Mouse (Mus musculus) embryo, embryonic 9.5 days (tissue): ENCODE measurements at regions not wholly inside any gene's neighbourhood (a gene's known extent, or its start where the extent isn't known, plus 50 kb on each side); places are given as distances from the start of the nearest gene placed in this dataset.

ENCODE experiments used
- DNase-seq: peaks from one replicate; pipeline ENCODE4 v3.0.0-alpha.2; 2017; ENCODE audit errors: extremely low spot score

GRCm38 (mm10) chr1:34642304-34642893 is 62.9 kb downstream of the Amer3 start:
- peak; percentile 78 for DNase-seq

- no peak for DNase-seq
These were observed 74.6 kb downstream of the Amer3 start for GRCm38 (mm10) chr1:34653963-34654644.

GRCm38 (mm10) chr1:34657481-34657880 is 78.0 kb downstream of the Amer3 start:
- no peak for DNase-seq

- no peak for DNase-seq
These were observed 84.6 kb downstream of the Amer3 start for GRCm38 (mm10) chr1:34663875-34664547.

- no peak for DNase-seq
These were observed 85.5 kb downstream of the Amer3 start for GRCm38 (mm10) chr1:34664816-34665511.

GRCm38 (mm10) chr1:34665512-34665854 is 86.0 kb downstream of the Amer3 start:
- DNase-seq: no peak

- DNase-seq: peak; percentile 22
These were observed 86.8 kb downstream of the Amer3 start for GRCm38 (mm10) chr1:34666226-34666662.

GRCm38 (mm10) chr1:34677105-34677741 is 97.8 kb downstream of the Amer3 start:
- no peak for DNase-seq

- peak; percentile 61 for DNase-seq
These were observed 98.6 kb downstream of the Amer3 start for GRCm38 (mm10) chr1:34677832-34678733.

- no peak for DNase-seq
These were observed 99.2 kb downstream of the Amer3 start for GRCm38 (mm10) chr1:34678734-34679068.

- no peak for DNase-seq
These were observed 107.1 kb downstream of the Amer3 start for GRCm38 (mm10) chr1:34686539-34686938.

- DNase-seq: no peak
These were observed 117.1 kb downstream of the Amer3 start for GRCm38 (mm10) chr1:34696533-34696932.

GRCm38 (mm10) chr1:34700237-34701030 is 121.0 kb downstream of the Amer3 start:
- peak; percentile 65 for DNase-seq

GRCm38 (mm10) chr1:34701436-34701835 is 122.0 kb downstream of the Amer3 start:
- DNase-seq: no peak

GRCm38 (mm10) chr1:34709089-34709488 is 129.6 kb downstream of the Amer3 start:
- no peak for DNase-seq

GRCm38 (mm10) chr1:34722674-34723073 is 120.2 kb downstream of the Fam168b start:
- DNase-seq: no peak

GRCm38 (mm10) chr1:34732156-34732555 is 110.7 kb downstream of the Fam168b start:
- no peak for DNase-seq

- no peak for DNase-seq
These were observed 109.6 kb downstream of the Fam168b start for GRCm38 (mm10) chr1:34733026-34733913.

GRCm38 (mm10) chr1:34738386-34739067 is 104.3 kb downstream of the Fam168b start:
- DNase-seq: peak; percentile 52
